Mouse (Mus musculus): Measurements from ENCODE around the gene Oaf. TPM values are rescaled to one million over a fixed set of nuclear protein-coding genes. Genes with fewer than 3 reads are reported as not detected.

Oaf gene
- total RNA-seq, 2 experiments from 2014 or later, result 8.6 to 10.6 TPM

DNA sequence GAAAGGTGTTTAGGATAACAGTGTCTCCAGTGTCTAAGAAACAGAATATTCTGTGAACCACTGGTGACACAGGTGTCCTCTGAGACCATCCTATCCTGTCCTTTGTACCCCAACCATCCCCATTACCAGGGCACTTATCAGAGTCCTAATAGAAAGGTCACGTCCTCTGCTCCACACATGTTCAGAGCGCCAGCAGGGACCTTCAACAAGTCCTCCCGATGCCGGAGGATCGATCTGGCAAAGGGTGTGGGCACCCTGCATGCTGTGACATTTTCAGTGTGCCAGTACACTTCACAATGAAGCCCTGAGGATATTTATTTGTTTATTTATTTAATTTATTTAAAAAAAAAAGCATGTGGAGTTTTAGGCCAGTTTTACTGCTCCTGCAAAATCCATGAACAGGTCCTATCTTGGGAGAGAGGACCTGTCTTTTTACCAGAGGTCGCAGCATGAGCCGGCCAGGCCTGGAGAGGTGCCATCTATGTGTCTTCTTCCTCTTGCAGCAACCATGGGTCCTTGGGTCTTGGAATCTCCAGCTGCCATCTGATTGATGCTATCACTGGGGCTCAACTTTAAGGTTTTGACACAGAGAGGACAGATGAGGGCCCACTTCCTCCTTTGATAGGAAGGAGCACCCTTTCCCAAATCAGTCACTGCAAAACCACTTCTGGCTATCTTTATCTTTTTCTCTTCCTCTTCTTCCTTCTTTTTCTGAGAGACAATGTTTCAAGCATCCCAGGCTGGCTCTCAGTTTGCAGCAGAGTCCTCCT, 6.3 kb upstream of the Oaf start:
- DNase-seq, result no peak

DNA sequence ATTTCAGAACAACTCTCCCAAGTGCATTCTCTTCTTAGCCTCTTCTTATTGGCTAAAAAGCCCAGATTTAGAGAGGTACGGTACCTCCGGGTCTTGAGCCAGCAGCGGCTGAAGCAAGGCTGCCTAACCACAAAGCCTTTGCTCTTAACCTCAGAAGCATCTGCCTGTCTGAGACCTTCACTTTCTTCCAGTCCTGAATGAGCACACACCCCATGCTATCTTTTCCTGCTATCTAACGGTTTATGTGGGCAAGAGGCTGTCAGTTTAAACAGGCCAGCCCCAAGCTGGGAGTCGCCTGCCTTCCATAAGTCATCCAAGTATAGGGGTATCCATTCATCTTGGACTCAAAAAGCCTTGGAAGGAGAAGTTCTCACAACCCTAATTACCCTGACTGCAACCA, 2.7 kb upstream of the Oaf start:
- DNase-seq, result no peak

DNA sequence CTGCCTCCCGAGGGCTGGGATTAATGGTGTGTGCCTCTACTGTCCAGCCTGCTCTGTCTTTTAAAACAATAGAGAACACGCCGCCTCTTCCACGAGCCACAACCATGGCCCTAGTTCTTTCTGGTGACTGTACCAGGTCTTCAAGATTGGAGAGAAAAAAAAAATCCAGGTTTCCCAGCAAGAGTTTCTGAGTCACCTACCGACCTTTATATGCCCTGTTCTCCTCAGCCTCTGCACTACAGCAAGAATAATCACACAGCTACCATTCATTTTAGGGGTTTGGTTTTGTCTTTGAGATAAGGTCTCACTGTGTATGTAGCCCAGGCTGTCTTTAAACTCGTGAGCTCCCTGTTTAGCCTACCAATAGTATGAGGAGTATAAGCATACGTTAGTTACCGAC, 2.3 kb upstream of the Oaf start:
- DNase-seq, result no peak

- no peak for DNase-seq
These were observed 1.6 kb upstream of the Oaf start for GRCm38 (mm10) chr9:43241291-43241690.

- DNase-seq, result no peak
These were observed 836 bp upstream of the Oaf start for GRCm38 (mm10) chr9:43240594-43240900.

DNA sequence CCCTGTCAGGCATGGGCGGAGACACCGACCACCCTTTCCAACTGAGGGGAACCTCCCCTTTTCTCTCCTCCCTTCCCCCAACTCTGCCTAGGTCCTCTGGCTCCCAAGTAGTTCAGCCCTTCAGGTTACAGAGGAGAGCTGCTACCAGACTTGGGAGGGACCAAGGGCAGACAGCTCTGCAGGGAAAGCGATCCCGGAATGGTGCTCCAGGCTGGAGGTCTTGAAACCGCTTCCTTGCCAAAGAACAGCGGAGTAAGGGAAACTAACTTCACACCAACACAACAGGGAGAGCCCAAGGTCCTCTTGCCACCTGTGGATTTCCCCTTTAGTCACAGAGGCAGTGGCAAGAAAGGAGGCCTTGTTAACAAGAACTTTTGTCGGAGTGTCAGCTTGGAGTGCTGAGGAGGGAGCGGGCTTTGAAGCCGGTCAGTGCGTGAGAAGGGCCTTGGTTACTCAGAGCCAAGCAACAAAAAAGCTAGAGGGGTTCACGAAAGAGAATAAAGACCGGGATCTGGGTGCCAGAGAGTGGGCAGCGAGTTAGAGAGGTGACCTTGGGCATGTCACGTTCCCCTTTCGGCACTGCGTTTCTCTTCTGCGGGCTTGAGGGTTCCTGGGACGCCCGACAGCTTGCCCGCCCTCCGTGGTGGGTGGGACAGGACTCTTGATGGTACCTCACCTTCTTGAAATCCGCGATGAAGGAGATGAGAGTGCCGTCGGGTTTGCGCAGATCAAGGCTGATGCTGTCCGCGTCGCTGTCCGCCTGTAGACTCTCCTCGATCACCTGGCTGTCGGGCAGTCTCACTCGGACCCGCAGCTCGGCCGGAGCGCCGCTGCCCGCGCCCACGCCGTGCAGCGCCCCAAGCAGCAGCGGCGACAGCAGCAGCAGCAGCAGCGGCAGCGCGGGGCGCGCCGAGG, 823 bp downstream of the Oaf start:
- no peak for DNase-seq

GRCm38 (mm10) chr9:43238167-43238566, 1.5 kb downstream of the Oaf start:
- no peak for DNase-seq

DNA sequence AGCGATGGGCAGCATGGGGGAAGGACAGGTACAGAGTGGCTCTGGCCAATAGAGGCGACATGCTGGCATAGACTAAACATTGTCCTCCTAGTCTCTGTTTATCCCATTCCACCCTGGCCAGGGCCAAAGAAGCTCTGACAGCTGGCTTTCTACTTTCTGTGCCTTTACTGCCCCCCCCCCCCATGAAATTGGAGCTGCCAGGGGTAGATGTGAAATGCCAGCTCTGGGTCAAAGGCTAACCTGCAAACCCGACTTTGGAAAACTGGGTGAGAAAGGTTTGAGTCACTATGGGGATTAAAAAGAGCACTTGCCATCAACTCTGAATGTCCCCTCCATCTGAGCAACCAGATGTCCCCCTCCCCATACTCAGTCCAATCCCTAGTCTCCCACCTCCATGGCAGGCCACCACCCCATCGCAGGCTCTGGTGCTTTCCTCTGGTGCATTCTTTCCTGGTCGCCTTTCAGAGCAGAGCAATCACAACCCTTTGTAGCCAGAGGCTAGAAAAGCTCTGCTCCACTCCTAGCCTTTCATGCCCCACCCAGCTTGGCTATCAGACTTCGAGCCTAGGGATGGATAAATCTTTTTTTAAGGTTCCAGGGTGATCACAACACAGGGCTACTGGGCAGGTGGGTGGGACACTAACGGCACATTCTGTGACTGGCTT, 2.5 kb downstream of the Oaf start:
- no peak for DNase-seq

DNA sequence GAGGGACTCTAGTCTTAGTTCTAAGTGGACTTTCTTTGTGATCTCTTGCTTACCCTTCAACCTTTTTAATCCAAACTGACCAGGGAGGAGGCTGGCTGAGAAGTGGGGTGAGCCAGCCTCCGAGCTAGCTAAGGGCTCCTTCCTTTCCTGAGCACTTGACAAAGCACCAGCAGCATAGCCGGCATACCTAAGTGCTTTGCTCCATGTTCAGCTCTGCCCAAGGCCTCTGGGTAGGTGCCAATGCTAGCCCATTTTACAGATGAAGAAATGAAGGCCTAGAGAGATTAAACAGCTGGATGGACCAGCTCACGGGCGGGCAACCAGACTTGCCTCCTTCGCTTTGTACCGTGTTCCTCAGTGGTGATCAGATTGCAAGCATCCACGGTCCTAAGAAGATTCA, 3.1 kb downstream of the Oaf start:
- no peak for DNase-seq

DNA sequence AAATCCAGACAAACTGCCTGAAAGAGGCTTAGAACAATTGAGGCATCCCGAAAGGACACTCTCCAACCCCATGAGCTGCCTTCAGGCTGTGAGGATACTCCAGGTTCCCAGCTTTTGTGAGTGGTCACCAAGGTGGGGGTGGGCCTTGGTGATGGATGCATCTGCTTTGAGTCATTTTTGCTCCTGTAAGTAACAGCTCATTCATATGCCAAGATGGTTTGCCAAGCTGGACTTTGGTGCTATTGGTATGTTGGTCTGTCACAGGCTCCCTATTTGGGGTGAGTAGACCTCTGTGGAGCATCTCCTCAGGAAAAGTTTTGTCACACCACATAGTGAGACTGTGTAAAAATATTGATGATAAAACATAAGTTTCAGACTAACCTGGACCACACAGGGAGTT, 3.6 kb downstream of the Oaf start:
- no peak for DNase-seq

GRCm38 (mm10) chr9:43235336-43235735, 4.4 kb downstream of the Oaf start:
- DNase-seq, result no peak

GRCm38 (mm10) chr9:43234496-43234895, 5.2 kb downstream of the Oaf start:
- no peak for DNase-seq

GRCm38 (mm10) chr9:43233515-43233914, 6.2 kb downstream of the Oaf start:
- DNase-seq, result no peak

DNA sequence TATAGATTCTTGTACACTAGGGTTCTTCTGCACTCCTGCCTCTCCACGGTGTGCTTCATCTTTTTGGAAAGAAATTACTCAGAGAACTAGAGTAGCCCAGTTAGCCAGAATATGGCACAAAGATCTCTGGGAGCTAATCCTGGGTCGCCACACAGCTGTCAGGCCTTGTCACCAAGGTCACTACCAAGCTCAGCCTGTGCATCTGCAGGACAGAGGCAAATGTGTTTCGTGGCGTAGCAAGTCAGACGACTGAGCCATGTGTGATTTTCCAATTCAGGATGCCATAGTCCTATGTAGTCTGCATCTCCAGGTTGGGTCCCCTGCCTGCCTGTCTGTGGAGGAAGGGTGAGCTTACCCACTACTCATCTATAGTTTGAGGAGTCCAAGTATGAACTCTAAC, 6.7 kb downstream of the Oaf start:
- no peak for DNase-seq

DNA sequence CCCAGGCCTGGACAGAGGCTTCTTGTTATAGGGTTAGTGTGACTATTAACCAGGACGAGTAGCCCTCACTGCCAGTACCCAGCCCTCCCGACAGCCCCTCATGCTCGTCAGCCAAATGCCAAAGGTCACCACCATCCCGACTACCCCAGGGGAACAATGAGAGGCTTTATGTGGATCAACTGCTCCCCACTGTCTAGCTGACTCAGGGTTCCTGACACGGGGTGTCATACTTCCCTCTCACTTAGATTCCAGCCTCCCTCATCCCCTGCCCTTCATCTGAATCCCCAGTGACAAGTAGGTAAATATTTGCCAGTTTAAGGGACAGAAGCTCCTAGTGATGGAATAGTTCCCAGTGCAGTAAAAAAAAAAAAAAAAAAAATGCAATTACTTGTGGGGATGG, 7.4 kb downstream of the Oaf start:
- DNase-seq, result no peak

- peak; percentile 42 for DNase-seq
These were observed 7.9 kb downstream of the Oaf start for GRCm38 (mm10) chr9:43231805-43232204.

GRCm38 (mm10) chr9:43230886-43231285, 8.8 kb downstream of the Oaf start:
- no peak for DNase-seq

GRCm38 (mm10) chr9:43229962-43230361, 9.7 kb downstream of the Oaf start:
- no peak for DNase-seq

- no peak for DNase-seq
These were observed 10.3 kb downstream of the Oaf start for GRCm38 (mm10) chr9:43229398-43229895.

DNA sequence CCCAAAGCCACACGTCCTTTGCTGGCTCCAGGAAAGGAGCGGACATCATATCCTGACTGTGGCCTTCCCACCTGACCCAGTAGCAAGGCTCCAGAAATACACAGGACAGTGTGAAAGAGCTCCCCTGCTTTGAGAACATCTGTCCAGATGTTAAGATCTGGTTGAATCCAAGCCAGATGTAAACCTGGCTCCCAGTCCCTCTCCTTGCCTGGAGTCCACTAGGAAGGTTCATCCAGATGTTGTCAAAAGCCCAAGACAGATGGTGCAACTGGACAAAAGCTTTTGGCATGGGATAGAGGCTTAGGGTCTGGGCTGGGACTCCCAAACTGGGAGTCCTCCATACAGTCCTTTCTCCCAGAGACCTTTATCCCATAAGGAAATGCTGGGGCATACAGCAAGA, 11.0 kb downstream of the Oaf start:
- DNase-seq, result no peak

GRCm38 (mm10) chr9:43227626-43228025, 12.1 kb downstream of the Oaf start:
- DNase-seq, result no peak

GRCm38 (mm10) chr9:43226573-43227160, 13.0 kb downstream of the Oaf start:
- no peak for DNase-seq

GRCm38 (mm10) chr9:43225481-43225880, 14.2 kb downstream of the Oaf start:
- DNase-seq, result no peak
